ENCODE assay signal across 23 mouse cellular contexts in genomic region chr7:135794679-135795078, GRCm38 (mm10).
DNase-seq lines count a peak whose midpoint lies in the region; ATAC-seq and TF ChIP-seq lines count a peak whose summit lies in the region.
"Had no signal": no experiment of that assay in that cellular context is flagged by ENCODE, and none has a peak within 500 bp of the region (broad histone marks: within the 10 kb centered on the region; RNA-seq: fewer than 3 reads in every experiment).

No protein-coding gene starts in this region.

- DNase-seq in hindbrain, embryonic 10.5 days (ENCODE audit: low spot score) = no peak
- no peak for DNase-seq in hindbrain, postnatal 0 days (ENCODE audit: low spot score)
- no peak for DNase-seq in hindbrain, embryonic 14.5 days (ENCODE audit: low spot score)
- no peak for DNase-seq in ES-E14 (ENCODE audit: low read depth, low spot score)
- no peak for DNase-seq in Muller cell, postnatal 12 days (ENCODE audit: inconsistent ontology term)
- DNase-seq: adrenal gland, adult 2 months; adrenal gland, postnatal 10 days; adrenal gland, postnatal 25 days; cerebellum, adult 11 months; cerebellum, adult 18-20 months; cerebellum, adult 8-10 months; cerebellum, adult 9-11 months; cerebellum, postnatal 14 days; cerebellum, postnatal 36 days; embryo, embryonic 11 days had no signal

- in situ Hi-C loops in ES-E14 (cut with MboI; ENCODE audit: low sequenced_read_pairs in 2 of 2, unreplicated experiment in 2 of 2) = no loop called here

- no peak overlapping the region for H3K4me3 ChIP-seq in hindbrain, embryonic 10.5 days
- H3K4me3 ChIP-seq in hindbrain, postnatal 0 days (ENCODE audit: low read length) = no peak overlapping the region
- H3K4me3 ChIP-seq in hindbrain, embryonic 14.5 days (replicated peaks; ENCODE audit: low read length) = no peak overlapping the region
- no peak overlapping the region for H3K4me3 ChIP-seq in hindbrain, embryonic 12.5 days
- H3K4me3 ChIP-seq in ES-E14 (ENCODE audit: insufficient read depth in 1 of 2, low read depth in 1 of 2, low read length in 2 of 2, poor library complexity in 1 of 2, severe bottlenecking in 1 of 2) = no peak overlapping the region
- H3K4me3 ChIP-seq: embryonic facial prominence, embryonic 13.5 days; embryonic facial prominence, embryonic 15.5 days; erythroblast, embryonic 14.5 days; forebrain, embryonic 10.5 days; forebrain, embryonic 13.5 days had no signal

- H3K9me3 ChIP-seq in hindbrain, embryonic 10.5 days = no peaks in the 10 kb centered on the region
- H3K9me3 ChIP-seq in hindbrain, postnatal 0 days (ENCODE audit: low read length) = no peaks in the 10 kb centered on the region
- no peaks in the 10 kb centered on the region for H3K9me3 ChIP-seq in hindbrain, embryonic 14.5 days (ENCODE audit: control insufficient read depth, low read length)
- no peaks in the 10 kb centered on the region for H3K9me3 ChIP-seq in hindbrain, embryonic 12.5 days (replicated peaks)
- no peaks in the 10 kb centered on the region for H3K9me3 ChIP-seq in ES-E14 (ENCODE audit: control insufficient read depth, insufficient read depth, low read depth, low read length)
- H3K9me3 ChIP-seq: embryonic facial prominence, embryonic 13.5 days; embryonic facial prominence, embryonic 15.5 days; forebrain, embryonic 10.5 days; forebrain, embryonic 13.5 days had no signal

- WGBS in hindbrain, embryonic 10.5 days = 43% methylated on average over 2 of the region's 2 CpGs
- WGBS in hindbrain, postnatal 0 days = 49% methylated on average over 2 of the region's 2 CpGs
- 38% methylated on average over 2 of the region's 2 CpGs for WGBS in hindbrain, embryonic 14.5 days
- WGBS in hindbrain, embryonic 12.5 days = 37% methylated on average over 2 of the region's 2 CpGs

- H3K4me1 ChIP-seq in hindbrain, embryonic 10.5 days (replicated peaks) = peaks cover 20% of the 10 kb centered on the region
- no peaks in the 10 kb centered on the region for H3K4me1 ChIP-seq in hindbrain, postnatal 0 days (ENCODE audit: insufficient read depth, low read length)
- H3K4me1 ChIP-seq in hindbrain, embryonic 14.5 days (replicated peaks; ENCODE audit: control insufficient read depth, insufficient read depth, low read length) = peaks cover 8% of the 10 kb centered on the region
- H3K4me1 ChIP-seq in hindbrain, embryonic 12.5 days = peaks cover 11% of the 10 kb centered on the region; the same call in 1 of the 2 replicates
- H3K4me1 ChIP-seq in ES-E14 (ENCODE audit: control insufficient read depth in 2 of 2, insufficient read depth in 2 of 2, low read length in 2 of 2, poor library complexity in 1 of 2) = peaks cover 0 to 4% of the 10 kb centered on the region in 2 experiments; a peak in 2 of 4 replicates

- no peak for ATAC-seq in hindbrain, postnatal 0 days
- no peak for ATAC-seq in hindbrain, embryonic 14.5 days (ENCODE audit: low FRiP score)
- no peak for ATAC-seq in hindbrain, embryonic 12.5 days (ENCODE audit: low FRiP score)
- ATAC-seq: forebrain, embryonic 13.5 days; forebrain, embryonic 16.5 days had no signal

- no peak overlapping the region for H3K9ac ChIP-seq in hindbrain, postnatal 0 days (replicated peaks; ENCODE audit: low read length)
- no peak overlapping the region for H3K9ac ChIP-seq in hindbrain, embryonic 14.5 days
- H3K9ac ChIP-seq in hindbrain, embryonic 12.5 days = no peak overlapping the region
- no peak overlapping the region for H3K9ac ChIP-seq in ES-E14 (ENCODE audit: insufficient read depth, low read depth, low read length, poor library complexity, severe bottlenecking)
- H3K9ac ChIP-seq: embryonic facial prominence, embryonic 13.5 days; embryonic facial prominence, embryonic 15.5 days; forebrain, embryonic 13.5 days had no signal

- no peak for TF ChIP-seq CTCF in hindbrain, postnatal 0 days (IDR thresholded peaks at IDR 0.05; ENCODE audit: low read depth)

- H3K27ac ChIP-seq in hindbrain, embryonic 10.5 days = peak overlapping the region; percentile 75
- H3K27ac ChIP-seq in hindbrain, postnatal 0 days = no peak overlapping the region
- 0 out of 2 replicates have a peak overlapping the region, but pooled peaks have one; percentile 6 for H3K27ac ChIP-seq in hindbrain, embryonic 14.5 days
- no peak overlapping the region for H3K27ac ChIP-seq in hindbrain, embryonic 12.5 days
- no peak overlapping the region for H3K27ac ChIP-seq in ES-E14 (ENCODE audit: insufficient read depth, low read depth, low read length, poor library complexity, severe bottlenecking)
- H3K27ac ChIP-seq: embryonic facial prominence, embryonic 15.5 days; forebrain, embryonic 13.5 days had no signal

- H3K36me3 ChIP-seq in hindbrain, embryonic 10.5 days = no peaks in the 10 kb centered on the region
- no peaks in the 10 kb centered on the region for H3K36me3 ChIP-seq in hindbrain, postnatal 0 days (ENCODE audit: insufficient read depth, low read length)
- no peaks in the 10 kb centered on the region for H3K36me3 ChIP-seq in hindbrain, embryonic 14.5 days (replicated peaks; ENCODE audit: control insufficient read depth, insufficient read depth)
- H3K36me3 ChIP-seq in hindbrain, embryonic 12.5 days = no peaks in the 10 kb centered on the region
- H3K36me3 ChIP-seq in ES-E14 (ENCODE audit: control insufficient read depth, insufficient read depth, low read length, poor library complexity, severe bottlenecking) = no peaks in the 10 kb centered on the region
- H3K36me3 ChIP-seq: embryonic facial prominence, embryonic 13.5 days; embryonic facial prominence, embryonic 15.5 days; forebrain, embryonic 10.5 days; G1E had no signal

- H3K4me2 ChIP-seq in hindbrain, postnatal 0 days (ENCODE audit: low read depth, low read length) = no peak overlapping the region
- no peak overlapping the region for H3K4me2 ChIP-seq in hindbrain, embryonic 14.5 days (replicated peaks)
- H3K4me2 ChIP-seq in hindbrain, embryonic 12.5 days (replicated peaks) = no peak overlapping the region
- H3K4me2 ChIP-seq: embryonic facial prominence, embryonic 13.5 days; embryonic facial prominence, embryonic 15.5 days; forebrain, embryonic 13.5 days had no signal

- H3K27me3 ChIP-seq in hindbrain, embryonic 10.5 days (ENCODE audit: insufficient read depth, poor library complexity, severe bottlenecking) = no peaks in the 10 kb centered on the region
- no peaks in the 10 kb centered on the region for H3K27me3 ChIP-seq in hindbrain, postnatal 0 days (ENCODE audit: insufficient read depth, low read length)
- no peaks in the 10 kb centered on the region for H3K27me3 ChIP-seq in hindbrain, embryonic 14.5 days (ENCODE audit: control insufficient read depth, insufficient read depth, low read length)
- H3K27me3 ChIP-seq in hindbrain, embryonic 12.5 days = no peaks in the 10 kb centered on the region
- H3K27me3 ChIP-seq: embryonic facial prominence, embryonic 15.5 days had no signal

TF ChIP-seq in ES-E14, 5 proteins besides CTCF, POLR2A, EP300 and RAD21:
- no peak for TF ChIP-seq HCFC1 (IDR thresholded peaks at IDR 0.05; ENCODE audit: borderline replicate concordance, insufficient read depth, low read length)
- peak; percentile 59; the same call in 1 of the 2 replicates for TF ChIP-seq ZNF384 (IDR thresholded peaks at IDR 0.05; ENCODE audit: low read depth, low read length)

Comparison
In these comparisons a context has a peak if more than half of its experiments do, and no peak if none do; other contexts are left out.
1. H3K27ac ChIP-seq: peak in hindbrain, embryonic 10.5 days (single experiment) and hindbrain, embryonic 14.5 days (single experiment); none in hindbrain, postnatal 0 days (single experiment), hindbrain, embryonic 12.5 days (single experiment) and ES-E14 (single experiment).